Mouse (Mus musculus) limb, embryonic 15.5 days (tissue): ENCODE results near the gene Cyp2w1. TPM values are rescaled to one million over a fixed set of nuclear protein-coding genes. Genes with fewer than 3 reads are reported as not detected.

Experiments used
- ATAC-seq: fragments of 200-750 bp; cut with Nextera tagmentation; 2 replicates; pipeline ENCODE4 v1.8.0; 2017; ENCODE audit warnings: low read depth, moderate TSS enrichment; ENCODE audit not compliant: insufficient number of reproducible peaks, low FRiP score, low TSS enrichment
- H3K27ac ChIP-seq: fragments of 300-500 bp; sonication (generic); 2 replicates; pipeline ENCODE4 v1.5.1; 2015; ENCODE audit warnings: moderate library complexity, mild to moderate bottlenecking, inconsistent platforms
- H3K27me3 ChIP-seq: fragments of 300-500 bp; sonication (generic); 2 replicates; pipeline ENCODE4 v1.6.1; 2015; ENCODE audit warnings: inconsistent platforms
- H3K36me3 ChIP-seq: fragments of 300-500 bp; sonication (generic); 2 replicates; pipeline ENCODE4 v1.6.1; 2015; ENCODE audit warnings: inconsistent platforms
- H3K4me1 ChIP-seq: fragments of 300-500 bp; sonication (generic); 2 replicates; pipeline ENCODE4 v1.6.1; 2015; ENCODE audit warnings: inconsistent platforms
- H3K4me2 ChIP-seq: fragments of 300-500 bp; sonication (generic); 2 replicates; pipeline ENCODE4 v1.6.1; 2015; ENCODE audit warnings: mild to moderate bottlenecking, inconsistent platforms
- H3K4me3 ChIP-seq: fragments of 300-500 bp; sonication (generic); 2 replicates; pipeline ENCODE4 v1.5.1; 2015; ENCODE audit warnings: mild to moderate bottlenecking, inconsistent platforms
- H3K9ac ChIP-seq: fragments of 300-500 bp; sonication (generic); 2 replicates; pipeline ENCODE4 v1.6.1; 2015; ENCODE audit warnings: inconsistent platforms
- H3K9me3 ChIP-seq: fragments of 300-500 bp; sonication (generic); 2 replicates; pipeline ENCODE4 v1.6.1; 2016; ENCODE audit warnings: inconsistent platforms
- WGBS: fragments of 180-500 bp; shearing (Covaris S2); methylation state at CpG from one replicate; pipeline ENCODE4 v1.1.7; 2015; 5-methylcytosine and 5-hydroxymethylcytosine counted together
- polyA plus RNA-seq: library from polyadenylated mRNA; unstranded; fragments of >200 nt; fragmentation: Nextera tagmentation; extraction: Ambion mirVana; gene quantifications from 2 replicates; pipeline ENCODE4 v1.2.1, GENCODE M21; 2015

The Cyp2w1 gene
- polyA plus RNA-seq, 1 experiment from 2014 or later = 23.5 TPM

- no peak overlapping the region for H3K27ac ChIP-seq
- no peaks in the 10 kb centered on the region for H3K27me3 ChIP-seq
- no peak overlapping the region for H3K9ac ChIP-seq
- H3K36me3 ChIP-seq = peaks cover 4% of the 10 kb centered on the region; the same call in 1 of the 2 replicates
- ATAC-seq = no peak
- no peak overlapping the region for H3K4me2 ChIP-seq
- 84% methylated on average over 4 of the region's 4 CpGs for WGBS
- H3K4me1 ChIP-seq = peaks cover 32% of the 10 kb centered on the region
- H3K4me3 ChIP-seq = no peak overlapping the region
- H3K9me3 ChIP-seq = no peaks in the 10 kb centered on the region
Measured at GRCm38 (mm10) chr5:139367884-139368458, 15.6 kb downstream of the Cyp2w1 start.

GRCm38 (mm10) chr5:139368638-139369320 lies 16.4 kb downstream of the Cyp2w1 start:
- no peak overlapping the region for H3K4me3 ChIP-seq
- H3K36me3 ChIP-seq = peaks cover under 1% of the 10 kb centered on the region; the same call in 1 of the 2 replicates
- H3K27ac ChIP-seq = no peak overlapping the region
- H3K9ac ChIP-seq = no peak overlapping the region
- ATAC-seq = no peak; the same call in 1 of the 2 replicates
- WGBS = 82% methylated on average over 11 of the region's 11 CpGs
- H3K9me3 ChIP-seq = no peaks in the 10 kb centered on the region
- H3K4me1 ChIP-seq = peaks cover 32% of the 10 kb centered on the region
- H3K27me3 ChIP-seq = no peaks in the 10 kb centered on the region
- H3K4me2 ChIP-seq = no peak overlapping the region

- no peak overlapping the region for H3K4me3 ChIP-seq
- H3K9ac ChIP-seq = no peak overlapping the region
- no peak overlapping the region for H3K4me2 ChIP-seq
- WGBS = 88% methylated on average over 6 of the region's 6 CpGs
- no peaks in the 10 kb centered on the region for H3K36me3 ChIP-seq
- peaks cover 21% of the 10 kb centered on the region for H3K4me1 ChIP-seq
- no peaks in the 10 kb centered on the region for H3K9me3 ChIP-seq
- H3K27me3 ChIP-seq = no peaks in the 10 kb centered on the region
- no peak for ATAC-seq
- no peak overlapping the region for H3K27ac ChIP-seq
Measured at GRCm38 (mm10) chr5:139370336-139370735, 17.9 kb downstream of the Cyp2w1 start.

GRCm38 (mm10) chr5:139371118-139371517 lies 18.7 kb downstream of the Cyp2w1 start:
- H3K9ac ChIP-seq = peak overlapping the region; percentile 82
- H3K4me1 ChIP-seq = peaks cover 19% of the 10 kb centered on the region
- ATAC-seq = no peak
- H3K4me2 ChIP-seq = peak overlapping the region; percentile 76
- no peaks in the 10 kb centered on the region for H3K36me3 ChIP-seq
- no peaks in the 10 kb centered on the region for H3K27me3 ChIP-seq
- no peaks in the 10 kb centered on the region for H3K9me3 ChIP-seq
- no peak overlapping the region for H3K27ac ChIP-seq
- peak overlapping the region; percentile 61 for H3K4me3 ChIP-seq
- WGBS = 60% methylated on average over 5 of the region's 5 CpGs

- no peaks in the 10 kb centered on the region for H3K36me3 ChIP-seq
- H3K27me3 ChIP-seq = no peaks in the 10 kb centered on the region
- peak; percentile 79 for ATAC-seq
- H3K4me1 ChIP-seq = peaks cover 20% of the 10 kb centered on the region
- WGBS = under 1% methylated on average over 39 of the region's 39 CpGs
- H3K9me3 ChIP-seq = no peaks in the 10 kb centered on the region
- H3K4me2 ChIP-seq = peak overlapping the region; percentile 76
- H3K4me3 ChIP-seq = peak overlapping the region; percentile 61
- H3K9ac ChIP-seq = peak overlapping the region; percentile 82
- H3K27ac ChIP-seq = peak overlapping the region; percentile 92
Measured at GRCm38 (mm10) chr5:139371631-139372401, 19.4 kb downstream of the Cyp2w1 start.

- no peak overlapping the region for H3K4me2 ChIP-seq
- H3K27me3 ChIP-seq = no peaks in the 10 kb centered on the region
- no peak overlapping the region for H3K9ac ChIP-seq
- no peak overlapping the region for H3K4me3 ChIP-seq
- 78% methylated on average over 3 of the region's 3 CpGs for WGBS
- H3K4me1 ChIP-seq = peaks cover 33% of the 10 kb centered on the region
- H3K36me3 ChIP-seq = no peaks in the 10 kb centered on the region
- ATAC-seq = no peak
- H3K9me3 ChIP-seq = no peaks in the 10 kb centered on the region
- H3K27ac ChIP-seq = no peak overlapping the region
Measured at GRCm38 (mm10) chr5:139373126-139373525, 20.7 kb downstream of the Cyp2w1 start.

- H3K27me3 ChIP-seq = no peaks in the 10 kb centered on the region
- no peaks in the 10 kb centered on the region for H3K36me3 ChIP-seq
- H3K4me3 ChIP-seq = no peak overlapping the region
- H3K4me1 ChIP-seq = peaks cover 41% of the 10 kb centered on the region
- no peak overlapping the region for H3K27ac ChIP-seq
- H3K9me3 ChIP-seq = no peaks in the 10 kb centered on the region
- ATAC-seq = no peak
- no peak overlapping the region for H3K4me2 ChIP-seq
- H3K9ac ChIP-seq = no peak overlapping the region
- 78% methylated on average over 6 of the region's 6 CpGs for WGBS
Measured at GRCm38 (mm10) chr5:139373889-139374444, 21.6 kb downstream of the Cyp2w1 start.

- Histone ChIP-seq H3K4me2 (no peak overlapping the region), H3K4me1 (peaks cover 50% of the 10 kb centered on the region), H3K9ac (no peak overlapping the region), H3K27ac (no peak overlapping the region), H3K9me3 (no peaks in the 10 kb centered on the region), H3K27me3 (no peaks in the 10 kb centered on the region), H3K4me3 (no peak overlapping the region), H3K36me3 (no peaks in the 10 kb centered on the region)
- no peak for ATAC-seq
- WGBS = 73% methylated on average over 2 of the region's 2 CpGs
Measured at GRCm38 (mm10) chr5:139374841-139375240, 22.4 kb downstream of the Cyp2w1 start.

- H3K4me2 ChIP-seq = 0 out of 2 replicates have a peak within 1 kb of the TSS, but pooled peaks have one; percentile 17
- no peak within 1 kb of the TSS for H3K9ac ChIP-seq
- ATAC-seq = no peak
- no peaks in the 10 kb centered on the region for H3K36me3 ChIP-seq
- H3K4me1 ChIP-seq = peaks cover 58% of the 10 kb centered on the region
- no peaks in the 10 kb centered on the region for H3K27me3 ChIP-seq
- peak within 1 kb of the TSS; percentile 75 for H3K27ac ChIP-seq
- H3K4me3 ChIP-seq = no peak within 1 kb of the TSS
- H3K9me3 ChIP-seq = no peaks in the 10 kb centered on the region
- WGBS = 50% methylated on average over 18 of the region's 18 CpGs
Measured at GRCm38 (mm10) chr5:139377468-139378270, 25.3 kb downstream of the Cyp2w1 start, which contains the start of gene Gpr146. Gpr146 (plus strand) TSS chr5:139377697.

- Histone ChIP-seq H3K9ac (no peak overlapping the region), H3K27me3 (no peaks in the 10 kb centered on the region), H3K4me1 (peaks cover 57% of the 10 kb centered on the region), H3K9me3 (no peaks in the 10 kb centered on the region), H3K4me3 (no peak overlapping the region), H3K27ac (peak overlapping the region; percentile 75), H3K4me2 (no peak overlapping the region), H3K36me3 (no peaks in the 10 kb centered on the region)
- ATAC-seq = no peak
- WGBS = 80% methylated on average over 7 of the region's 7 CpGs
Measured at GRCm38 (mm10) chr5:139378271-139378556, 25.8 kb downstream of the Cyp2w1 start.

- no peak overlapping the region for H3K4me2 ChIP-seq
- H3K4me1 ChIP-seq = peaks cover 57% of the 10 kb centered on the region
- H3K4me3 ChIP-seq = no peak overlapping the region
- peak overlapping the region; percentile 66 for H3K27ac ChIP-seq
- H3K36me3 ChIP-seq = no peaks in the 10 kb centered on the region
- WGBS = 38% methylated on average over 21 of the region's 21 CpGs
- H3K9ac ChIP-seq = no peak overlapping the region
- no peaks in the 10 kb centered on the region for H3K9me3 ChIP-seq
- no peak for ATAC-seq
- no peaks in the 10 kb centered on the region for H3K27me3 ChIP-seq
Measured at GRCm38 (mm10) chr5:139378986-139379629, 26.7 kb downstream of the Cyp2w1 start.
